Mouse (Mus musculus): Measurements from ENCODE around the gene Alkbh6. TPM values are rescaled to one million over a fixed set of nuclear protein-coding genes. Genes with fewer than 3 reads are reported as not detected.
A peak's percentile ranks its signal among the peaks of the same experiment; 100 is the strongest.

Gene Alkbh6
- total and polyA plus RNA-seq, 3 experiments, result 18.5 to 44.2 (median 22.1) TPM

GRCm38 (mm10) chr7:30336384-30336783 lies 27.9 kb downstream of the Alkbh6 start:
- ATAC-seq (ENCODE audit: extremely low read depth, insufficient number of reproducible peaks, low FRiP score, poor library complexity, severe bottlenecking) (no peak), DNase-seq (ENCODE audit: low spot score) (no peak)
- H3K27me3 ChIP-seq (ENCODE audit: insufficient read depth, low read length), result peaks cover 30% of the 10 kb centered on the region
- no peaks in the 10 kb centered on the region for H3K9me3 ChIP-seq (replicated peaks)
- H3K36me3 ChIP-seq (replicated peaks), result no peaks in the 10 kb centered on the region
- H3K4me3 ChIP-seq (ENCODE audit: low read depth, low read length), result no peak overlapping the region
- peaks cover 11% of the 10 kb centered on the region for H3K4me1 ChIP-seq (ENCODE audit: insufficient read depth, low read depth, low read length)
- TF ChIP-seq GATA1 (IDR thresholded peaks at IDR 0.05; ENCODE audit: borderline replicate concordance, low read length), result no peak
- peak; percentile 90 for TF ChIP-seq CTCF (IDR thresholded peaks at IDR 0.05; ENCODE audit: low read depth, low read length)

DNA sequence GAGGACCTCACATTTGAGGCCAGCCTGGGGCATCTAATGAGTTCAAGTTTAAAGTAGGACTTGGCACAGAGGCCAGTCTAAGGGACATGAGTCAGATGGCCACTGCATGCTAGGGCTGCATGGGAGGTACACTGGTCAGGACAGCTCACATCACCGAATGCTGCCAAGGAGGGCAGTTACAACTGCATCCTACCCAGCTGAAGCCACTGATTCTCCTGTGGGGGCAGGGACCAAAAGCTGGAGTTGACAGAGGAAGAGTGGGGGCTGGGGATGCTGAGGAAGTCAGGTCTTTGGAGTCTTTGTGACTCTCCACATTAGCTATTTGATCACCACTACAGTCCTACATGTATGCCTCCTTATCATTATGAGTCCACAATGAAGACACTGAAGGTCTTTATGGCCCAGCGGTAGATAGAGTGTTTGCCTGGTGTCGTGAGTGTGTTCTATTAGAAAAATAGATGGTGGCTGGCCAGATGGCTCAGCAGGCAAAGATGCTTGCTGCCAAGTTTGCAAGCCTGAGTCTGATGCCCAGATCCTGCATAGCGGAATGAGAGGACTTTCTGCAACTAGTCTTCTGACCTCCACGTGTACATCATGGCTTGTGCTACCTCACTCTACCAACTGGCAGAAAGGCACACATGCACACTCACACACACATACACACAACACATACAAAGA lies 31.1 kb downstream of the Alkbh6 start:
- Histone ChIP-seq H3K36me3 (replicated peaks) (no peaks in the 10 kb centered on the region), H3K4me3 (ENCODE audit: low read depth, low read length) (no peak overlapping the region), H3K9me3 (replicated peaks) (no peaks in the 10 kb centered on the region), H3K4me1 (ENCODE audit: insufficient read depth, low read depth, low read length) (no peaks in the 10 kb centered on the region), H3K27me3 (ENCODE audit: insufficient read depth, low read length) (peaks cover 34% of the 10 kb centered on the region)
- TF ChIP-seq GATA2 (IDR thresholded peaks at IDR 0.05; ENCODE audit: borderline replicate concordance, low read depth, low read length) (no peak), CTCF (IDR thresholded peaks at IDR 0.05; ENCODE audit: low read depth, low read length) (no peak), GATA1 (IDR thresholded peaks at IDR 0.05; ENCODE audit: borderline replicate concordance, low read length) (no peak), TAL1 (conservative IDR thresholded peaks at IDR 0.05; ENCODE audit: low read depth, low read length) (no peak), POLR2AphosphoS5 (IDR thresholded peaks at IDR 0.05; ENCODE audit: insufficient replicate concordance, low read depth, low read length) (no peak)
- DNase-seq (ENCODE audit: low spot score) (no peak), ATAC-seq (ENCODE audit: extremely low read depth, insufficient number of reproducible peaks, low FRiP score, poor library complexity, severe bottlenecking) (no peak)

DNA sequence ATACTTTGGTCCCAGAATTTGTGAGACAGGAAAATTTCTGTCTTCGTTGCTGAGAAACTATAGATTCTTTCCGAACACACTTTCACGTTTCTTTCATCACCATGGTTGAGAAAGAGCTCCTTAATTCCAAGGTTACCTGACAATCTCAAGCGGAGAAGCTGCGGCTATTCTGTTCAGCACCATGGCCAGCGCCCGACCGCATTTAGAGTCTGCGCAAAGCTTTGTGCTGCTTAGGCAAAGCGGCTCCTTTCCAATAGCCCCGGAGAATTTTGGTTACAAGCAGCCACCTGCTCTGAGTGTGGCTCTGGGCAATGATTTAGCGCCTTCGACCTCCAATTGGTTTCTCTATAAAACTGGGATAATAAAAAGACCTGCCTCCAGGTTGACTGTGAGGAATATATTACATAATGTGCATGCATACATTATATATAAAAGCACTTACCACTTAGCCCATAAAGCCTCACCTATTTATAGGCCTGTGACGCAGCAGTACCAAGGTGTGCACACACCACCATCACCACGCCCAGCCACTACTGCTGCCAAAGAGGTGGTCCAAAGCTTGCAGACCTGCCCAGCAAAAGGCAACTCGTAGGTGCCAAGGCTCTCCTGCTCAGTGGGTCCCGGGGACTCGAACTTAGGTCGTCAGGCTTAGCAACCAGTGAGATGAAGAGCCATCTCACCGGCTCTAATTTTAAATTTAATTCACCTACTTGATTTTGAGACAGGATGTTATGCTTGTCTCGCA lies 38.3 kb downstream of the Alkbh6 start:
- Histone ChIP-seq H3K36me3 (replicated peaks) (no peaks in the 10 kb centered on the region), H3K27me3 (ENCODE audit: insufficient read depth, low read length) (peaks cover 21% of the 10 kb centered on the region), H3K4me3 (ENCODE audit: low read depth, low read length) (no peak overlapping the region), H3K4me1 (ENCODE audit: insufficient read depth, low read depth, low read length) (peaks cover 2% of the 10 kb centered on the region; the same call in 1 of the 2 replicates), H3K9me3 (replicated peaks) (no peaks in the 10 kb centered on the region)
- ATAC-seq (ENCODE audit: extremely low read depth, insufficient number of reproducible peaks, low FRiP score, poor library complexity, severe bottlenecking), result no peak
- TF ChIP-seq TAL1 (conservative IDR thresholded peaks at IDR 0.05; ENCODE audit: low read depth, low read length) (no peak), CTCF (IDR thresholded peaks at IDR 0.05; ENCODE audit: low read depth, low read length) (no peak), POLR2AphosphoS5 (IDR thresholded peaks at IDR 0.05; ENCODE audit: insufficient replicate concordance, low read depth, low read length) (no peak), GATA1 (IDR thresholded peaks at IDR 0.05; ENCODE audit: borderline replicate concordance, low read length) (no peak), GATA2 (IDR thresholded peaks at IDR 0.05; ENCODE audit: borderline replicate concordance, low read depth, low read length) (no peak)
- no peak for DNase-seq (ENCODE audit: low spot score)

DNA sequence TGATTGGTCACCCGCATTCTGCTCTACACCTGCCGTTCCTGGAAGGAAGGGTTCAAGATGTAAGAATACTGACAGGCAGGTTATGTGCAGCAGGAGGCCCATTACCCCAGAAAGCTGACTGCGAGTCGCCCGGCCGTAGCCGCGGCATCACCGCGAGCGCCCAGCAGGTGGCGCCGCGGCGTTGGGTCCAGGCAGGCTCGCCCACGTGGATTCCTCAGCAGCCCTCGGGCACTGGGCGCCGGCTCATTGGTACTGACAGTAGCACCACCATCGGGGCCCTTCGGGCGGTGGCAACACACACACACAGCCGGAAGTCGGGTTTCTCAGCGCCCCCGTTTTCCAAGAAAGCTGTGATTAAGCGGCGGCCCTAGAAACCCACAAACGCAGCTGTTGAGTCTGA lies 39.3 kb downstream of the Alkbh6 start:
- TF ChIP-seq CTCF (IDR thresholded peaks at IDR 0.05; ENCODE audit: low read depth, low read length), result peak; percentile 77
- no peak for TF ChIP-seq GATA1 (IDR thresholded peaks at IDR 0.05; ENCODE audit: borderline replicate concordance, low read length)
- peaks cover 23% of the 10 kb centered on the region for H3K27me3 ChIP-seq (ENCODE audit: insufficient read depth, low read length)
- H3K36me3 ChIP-seq (replicated peaks), result no peaks in the 10 kb centered on the region
- ATAC-seq (ENCODE audit: extremely low read depth, insufficient number of reproducible peaks, low FRiP score, poor library complexity, severe bottlenecking), result no peak
- H3K4me3 ChIP-seq (ENCODE audit: low read depth, low read length), result no peak overlapping the region
- H3K4me1 ChIP-seq (ENCODE audit: insufficient read depth, low read depth, low read length), result peaks cover 2% of the 10 kb centered on the region; the same call in 1 of the 2 replicates
- DNase-seq (ENCODE audit: low spot score), result peak; percentile 28
- H3K9me3 ChIP-seq (replicated peaks), result no peaks in the 10 kb centered on the region

- H3K4me3 ChIP-seq (ENCODE audit: low read depth, low read length), result no peak overlapping the region
- H3K9me3 ChIP-seq (replicated peaks), result no peaks in the 10 kb centered on the region
- TF ChIP-seq GATA2 (IDR thresholded peaks at IDR 0.05; ENCODE audit: borderline replicate concordance, low read depth, low read length) (no peak), TAL1 (conservative IDR thresholded peaks at IDR 0.05; ENCODE audit: low read depth, low read length) (no peak), POLR2AphosphoS5 (IDR thresholded peaks at IDR 0.05; ENCODE audit: insufficient replicate concordance, low read depth, low read length) (no peak), GATA1 (IDR thresholded peaks at IDR 0.05; ENCODE audit: borderline replicate concordance, low read length) (no peak), CTCF (IDR thresholded peaks at IDR 0.05; ENCODE audit: low read depth, low read length) (peak; percentile 78)
- DNase-seq (ENCODE audit: low spot score), result peak; percentile 25
- H3K4me1 ChIP-seq (ENCODE audit: insufficient read depth, low read depth, low read length), result no peaks in the 10 kb centered on the region
- H3K27me3 ChIP-seq (ENCODE audit: insufficient read depth, low read length), result peaks cover 22% of the 10 kb centered on the region
- ATAC-seq (ENCODE audit: extremely low read depth, insufficient number of reproducible peaks, low FRiP score, poor library complexity, severe bottlenecking), result no peak
- no peaks in the 10 kb centered on the region for H3K36me3 ChIP-seq (replicated peaks)
These were observed 44.8 kb downstream of the Alkbh6 start for GRCm38 (mm10) chr7:30353279-30353822.

- ATAC-seq (ENCODE audit: extremely low read depth, insufficient number of reproducible peaks, low FRiP score, poor library complexity, severe bottlenecking) (no peak), DNase-seq (ENCODE audit: low spot score) (no peak)
- Histone ChIP-seq H3K9me3 (replicated peaks) (no peaks in the 10 kb centered on the region), H3K36me3 (replicated peaks) (no peaks in the 10 kb centered on the region), H3K4me1 (ENCODE audit: insufficient read depth, low read depth, low read length) (no peaks in the 10 kb centered on the region), H3K27me3 (ENCODE audit: insufficient read depth, low read length) (peaks cover 18% of the 10 kb centered on the region), H3K4me3 (ENCODE audit: low read depth, low read length) (no peak overlapping the region)
- no peak for TF ChIP-seq GATA1 (IDR thresholded peaks at IDR 0.05; ENCODE audit: borderline replicate concordance, low read length)
- TF ChIP-seq POLR2AphosphoS5 (IDR thresholded peaks at IDR 0.05; ENCODE audit: insufficient replicate concordance, low read depth, low read length), result no peak
- TF ChIP-seq GATA2 (IDR thresholded peaks at IDR 0.05; ENCODE audit: borderline replicate concordance, low read depth, low read length), result no peak
- TF ChIP-seq TAL1 (conservative IDR thresholded peaks at IDR 0.05; ENCODE audit: low read depth, low read length), result no peak
- no peak for TF ChIP-seq CTCF (IDR thresholded peaks at IDR 0.05; ENCODE audit: low read depth, low read length)
These were observed 45.5 kb downstream of the Alkbh6 start for GRCm38 (mm10) chr7:30354059-30354458.
